ENCODE assay signal across 16 mouse cellular contexts in genomic region chr8:126053911-126054310, GRCm38 (mm10). TPM values are rescaled to one million over a fixed set of nuclear protein-coding genes. Genes with fewer than 3 reads are reported as not detected.
"Had no signal": no experiment of that assay in that cellular context is flagged by ENCODE, and none has a peak within 500 bp of the region (broad histone marks: within the 10 kb centered on the region; RNA-seq: fewer than 3 reads in every experiment).

No protein-coding gene starts in this region.

- H3K4me2 ChIP-seq: limb, embryonic 12.5 days; liver, embryonic 13.5 days; midbrain, embryonic 13.5 days; neural tube, embryonic 12.5 days had no signal

- H3K4me1 ChIP-seq: limb, embryonic 12.5 days; liver, embryonic 13.5 days; midbrain, embryonic 13.5 days; neural tube, embryonic 12.5 days had no signal

- H3K27me3 ChIP-seq: limb, embryonic 12.5 days; liver, embryonic 13.5 days; midbrain, embryonic 13.5 days; neural tube, embryonic 12.5 days had no signal

- ATAC-seq: liver, postnatal 0 days; midbrain, embryonic 13.5 days had no signal

- H3K9me3 ChIP-seq: limb, embryonic 12.5 days; liver, embryonic 13.5 days; midbrain, embryonic 13.5 days; neural tube, embryonic 12.5 days had no signal

- H3K4me3 ChIP-seq: layer of hippocampus, adult 2 months; left cerebral cortex, adult 2 months; limb, embryonic 12.5 days; liver, embryonic 13.5 days; midbrain, embryonic 13.5 days; myocyte; neural tube, embryonic 12.5 days had no signal

- H3K27ac ChIP-seq: layer of hippocampus, adult 2 months; left cerebral cortex, adult 2 months; limb, embryonic 12.5 days; liver, embryonic 13.5 days; midbrain, embryonic 13.5 days; neural tube, embryonic 12.5 days; stomach, postnatal 0 days had no signal

- DNase-seq: kidney, adult 18-20 months; kidney, postnatal 10 days; kidney, postnatal 4 days; liver; liver, embryonic 13.5 days; liver, postnatal 0 days; right cerebral cortex, postnatal 25 days; thymus, adult 18-20 months; thymus, postnatal 14 days had no signal

- H3K36me3 ChIP-seq: limb, embryonic 12.5 days; liver, embryonic 13.5 days; midbrain, embryonic 13.5 days; neural tube, embryonic 12.5 days had no signal

- H3K9ac ChIP-seq: limb, embryonic 12.5 days; liver, embryonic 13.5 days; liver, postnatal 0 days; midbrain, embryonic 13.5 days; neural tube, embryonic 12.5 days had no signal

RNA-seq across cellular contexts. Expression of gene Kcnk1, which starts 58.9 kb away (rescaled TPM):
- polyA plus RNA-seq: myocyte had no signal
